Mouse (Mus musculus) heart, embryonic 16.5 days (tissue): Measurements from ENCODE around the gene S100a10. TPM values are rescaled to one million over a fixed set of nuclear protein-coding genes. Genes with fewer than 3 reads are reported as not detected.

ENCODE experiments used
- ATAC-seq: fragments of 200-750 bp; cut with Nextera tagmentation; replicated peaks from 2 replicates; pipeline ENCODE4 v1.8.0; 2017; ENCODE audit warnings: moderate number of reproducible peaks; ENCODE audit not compliant: insufficient read depth, low FRiP score; ENCODE audit errors: extremely low read depth
- H3K27ac ChIP-seq: fragments of 300-500 bp; sonication (generic); 2 replicates; pipeline ENCODE4 v1.5.1; 2014; ENCODE audit warnings: mild to moderate bottlenecking, low read length, control low read depth, moderate library complexity
- H3K27me3 ChIP-seq: fragments of 300-500 bp; sonication (generic); 2 replicates; pipeline ENCODE4 v1.6.1; 2014; ENCODE audit warnings: low read length, mixed read lengths; ENCODE audit not compliant: control insufficient read depth, insufficient read depth
- H3K36me3 ChIP-seq: fragments of 300-500 bp; sonication (generic); 2 replicates; pipeline ENCODE4 v1.6.1; 2014; ENCODE audit not compliant: control insufficient read depth, insufficient read depth
- H3K4me1 ChIP-seq: fragments of 300-500 bp; sonication (generic); 2 replicates; pipeline ENCODE4 v1.6.1; 2014; ENCODE audit warnings: low read length, mixed read lengths; ENCODE audit not compliant: control insufficient read depth, insufficient read depth
- H3K4me2 ChIP-seq: fragments of 300-500 bp; sonication (generic); 2 replicates; pipeline ENCODE4 v1.6.1; 2014; ENCODE audit warnings: low read depth, mild to moderate bottlenecking, control low read depth, low read length
- H3K4me3 ChIP-seq: fragments of 300-500 bp; sonication (generic); 2 replicates; pipeline ENCODE4 v1.5.1; 2014; ENCODE audit warnings: mild to moderate bottlenecking, control low read depth, low read length
- H3K9ac ChIP-seq: fragments of 300-500 bp; sonication (generic); 2 replicates; pipeline ENCODE4 v1.6.1; 2014; ENCODE audit warnings: low read length, control low read depth
- H3K9me3 ChIP-seq: fragments of 300-500 bp; sonication (generic); replicated peaks from 2 replicates; pipeline ENCODE4 v1.6.1; 2016; ENCODE audit warnings: low read length; ENCODE audit not compliant: control insufficient read depth
- WGBS: fragments of 180-500 bp; shearing (Covaris S2); extraction: QIAGEN DNeasy Blood & Tissue Kit; methylation state at CpG from one replicate; pipeline ENCODE4 v1.1.7; 2014; 5-methylcytosine and 5-hydroxymethylcytosine counted together
- polyA plus RNA-seq: library from polyadenylated mRNA; unstranded; fragments of >200 nt; fragmentation: Nextera tagmentation; extraction: Ambion mirVana; gene quantifications from 2 replicates; pipeline ENCODE4 v1.2.1, GENCODE M21; 2015

S100a10 gene
- polyA plus RNA-seq, 1 experiment from 2014 or later = 222 TPM

- H3K27me3 ChIP-seq = no peaks in the 10 kb centered on the region
- no peak overlapping the region for H3K4me2 ChIP-seq
- H3K36me3 ChIP-seq = no peaks in the 10 kb centered on the region
- WGBS = 65% methylated on average over 2 of the region's 2 CpGs
- H3K9ac ChIP-seq = no peak overlapping the region
- H3K27ac ChIP-seq = no peak overlapping the region
- H3K4me3 ChIP-seq = no peak overlapping the region
- no peaks in the 10 kb centered on the region for H3K9me3 ChIP-seq
- no peaks in the 10 kb centered on the region for H3K4me1 ChIP-seq
- ATAC-seq = no peak
Measured at GRCm38 (mm10) chr3:93583056-93583455, 28.2 kb downstream of the S100a10 start.

DNA sequence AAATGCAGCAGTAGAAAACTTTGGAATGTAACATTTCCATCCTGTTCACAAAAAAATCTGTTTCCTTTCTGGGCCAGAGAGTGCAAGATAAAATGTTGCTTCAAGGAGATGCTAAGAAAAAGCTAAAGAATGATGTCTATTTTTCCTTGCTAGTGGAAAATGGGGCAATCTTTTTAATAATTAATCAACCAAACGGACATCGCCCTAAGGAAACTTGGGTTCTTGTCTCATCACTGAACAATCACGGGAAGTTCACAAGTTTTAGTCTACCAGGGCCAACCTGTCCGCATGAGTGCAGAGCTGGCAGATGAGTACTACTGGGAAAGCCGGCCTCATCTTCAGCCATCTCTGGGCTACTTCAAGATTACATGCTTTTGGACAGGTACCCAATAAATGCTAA, 34.7 kb downstream of the S100a10 start:
- ATAC-seq = no peak
- WGBS = 73% methylated on average over 5 of the region's 5 CpGs
- Histone ChIP-seq H3K27me3 (no peaks in the 10 kb centered on the region), H3K4me1 (no peaks in the 10 kb centered on the region), H3K36me3 (no peaks in the 10 kb centered on the region), H3K27ac (no peak overlapping the region), H3K9ac (no peak overlapping the region), H3K9me3 (no peaks in the 10 kb centered on the region), H3K4me3 (no peak overlapping the region), H3K4me2 (no peak overlapping the region)

GRCm38 (mm10) chr3:93590256-93590655, 35.4 kb downstream of the S100a10 start:
- WGBS = 74% methylated on average over 1 of the region's 1 CpGs
- Histone ChIP-seq H3K27ac (no peak overlapping the region), H3K36me3 (no peaks in the 10 kb centered on the region), H3K4me3 (no peak overlapping the region), H3K9ac (no peak overlapping the region), H3K9me3 (no peaks in the 10 kb centered on the region), H3K4me1 (no peaks in the 10 kb centered on the region), H3K4me2 (no peak overlapping the region), H3K27me3 (no peaks in the 10 kb centered on the region)
- no peak for ATAC-seq

DNA sequence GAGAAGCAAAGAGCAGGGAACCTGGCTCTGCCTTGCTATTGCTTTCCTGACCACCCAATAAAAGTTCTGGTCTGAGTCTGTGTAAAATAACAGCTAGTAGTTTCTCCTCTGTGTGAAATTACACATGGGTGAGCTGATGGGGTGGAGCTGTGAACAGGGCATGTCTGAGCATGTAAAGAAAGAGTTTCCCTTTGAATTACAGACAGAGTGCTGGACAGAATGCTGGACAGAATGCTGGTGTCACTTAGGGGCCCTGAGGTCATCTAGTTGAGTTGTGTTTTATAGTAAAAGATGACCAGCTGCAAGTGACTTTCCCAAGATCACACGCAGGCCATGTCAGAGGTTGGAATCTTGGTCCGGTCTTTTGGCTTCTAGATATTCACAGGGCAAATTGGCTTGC, 37.2 kb downstream of the S100a10 start:
- peaks cover 2% of the 10 kb centered on the region; the same call in 1 of the 2 replicates for H3K4me1 ChIP-seq
- H3K4me2 ChIP-seq = no peak overlapping the region
- H3K4me3 ChIP-seq = no peak overlapping the region
- WGBS = 83% methylated on average over 2 of the region's 2 CpGs
- no peaks in the 10 kb centered on the region for H3K27me3 ChIP-seq
- no peak for ATAC-seq
- no peak overlapping the region for H3K9ac ChIP-seq
- no peaks in the 10 kb centered on the region for H3K36me3 ChIP-seq
- H3K9me3 ChIP-seq = no peaks in the 10 kb centered on the region
- H3K27ac ChIP-seq = no peak overlapping the region

- 80% methylated on average over 4 of the region's 4 CpGs for WGBS
- H3K4me1 ChIP-seq = peaks cover 4% of the 10 kb centered on the region; the same call in 1 of the 2 replicates
- no peak overlapping the region for H3K9ac ChIP-seq
- H3K4me2 ChIP-seq = no peak overlapping the region
- no peaks in the 10 kb centered on the region for H3K9me3 ChIP-seq
- no peak overlapping the region for H3K4me3 ChIP-seq
- no peaks in the 10 kb centered on the region for H3K36me3 ChIP-seq
- no peak for ATAC-seq
- H3K27ac ChIP-seq = no peak overlapping the region
- H3K27me3 ChIP-seq = no peaks in the 10 kb centered on the region
Measured at GRCm38 (mm10) chr3:93592976-93593375, 38.1 kb downstream of the S100a10 start.

GRCm38 (mm10) chr3:93593512-93593911, 38.6 kb downstream of the S100a10 start:
- H3K9me3 ChIP-seq = no peaks in the 10 kb centered on the region
- no peaks in the 10 kb centered on the region for H3K36me3 ChIP-seq
- H3K4me3 ChIP-seq = no peak overlapping the region
- WGBS = 64% methylated on average over 1 of the region's 1 CpGs
- no peak for ATAC-seq
- no peaks in the 10 kb centered on the region for H3K27me3 ChIP-seq
- H3K9ac ChIP-seq = no peak overlapping the region
- H3K27ac ChIP-seq = no peak overlapping the region
- peaks cover 5% of the 10 kb centered on the region; the same call in 1 of the 2 replicates for H3K4me1 ChIP-seq
- no peak overlapping the region for H3K4me2 ChIP-seq

DNA sequence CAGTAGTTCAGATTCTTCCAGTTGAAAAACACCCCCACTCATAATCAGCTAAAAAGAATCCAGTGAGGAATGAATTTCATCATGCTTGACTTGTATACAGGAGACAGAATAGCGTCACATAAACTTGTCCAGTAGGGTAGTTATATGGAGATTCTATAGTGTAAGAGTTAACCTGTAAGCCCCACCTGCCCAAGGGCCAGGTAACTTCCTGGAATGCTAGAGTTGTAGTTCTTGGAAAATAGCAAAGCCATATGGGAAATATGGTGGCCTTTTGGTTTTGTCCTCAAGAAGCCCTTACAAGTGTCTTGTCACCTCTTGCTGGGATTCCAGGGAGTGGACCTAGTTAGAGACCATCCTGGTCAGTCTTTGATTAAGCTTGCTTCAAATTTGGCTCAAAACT, 41.8 kb downstream of the S100a10 start:
- no peak overlapping the region for H3K4me2 ChIP-seq
- H3K9me3 ChIP-seq = no peaks in the 10 kb centered on the region
- no peaks in the 10 kb centered on the region for H3K27me3 ChIP-seq
- no peak overlapping the region for H3K9ac ChIP-seq
- no peak for ATAC-seq
- peak overlapping the region; percentile 56 for H3K27ac ChIP-seq
- H3K4me1 ChIP-seq = peaks cover 5% of the 10 kb centered on the region; the same call in 1 of the 2 replicates
- 78% methylated on average over 1 of the region's 1 CpGs for WGBS
- H3K4me3 ChIP-seq = no peak overlapping the region
- no peaks in the 10 kb centered on the region for H3K36me3 ChIP-seq

- Histone ChIP-seq H3K36me3 (no peaks in the 10 kb centered on the region), H3K4me2 (no peak overlapping the region), H3K27me3 (no peaks in the 10 kb centered on the region), H3K4me3 (no peak overlapping the region), H3K27ac (peak overlapping the region; percentile 77), H3K4me1 (peaks cover 5% of the 10 kb centered on the region; the same call in 1 of the 2 replicates), H3K9ac (no peak overlapping the region), H3K9me3 (no peaks in the 10 kb centered on the region)
- ATAC-seq = peak; percentile 92
- 40% methylated on average over 5 of the region's 5 CpGs for WGBS
Measured at GRCm38 (mm10) chr3:93597221-93597913, 42.5 kb downstream of the S100a10 start.

GRCm38 (mm10) chr3:93597970-93598369, 43.1 kb downstream of the S100a10 start:
- Histone ChIP-seq H3K27me3 (no peaks in the 10 kb centered on the region), H3K36me3 (no peaks in the 10 kb centered on the region), H3K9ac (no peak overlapping the region), H3K4me2 (no peak overlapping the region), H3K4me3 (no peak overlapping the region), H3K9me3 (no peaks in the 10 kb centered on the region), H3K4me1 (peaks cover 5% of the 10 kb centered on the region; the same call in 1 of the 2 replicates), H3K27ac (peak overlapping the region; percentile 77)
- ATAC-seq = no peak
- WGBS = 79% methylated on average over 7 of the region's 7 CpGs
